Mouse (Mus musculus) hindbrain, embryonic 13.5 days (tissue): ENCODE data around the gene Dock2. TPM values are rescaled to one million over a fixed set of nuclear protein-coding genes. Genes with fewer than 3 reads are reported as not detected.

ENCODE experiments used
- ATAC-seq: fragments of 200-750 bp; cut with Nextera tagmentation; 2 replicates; pipeline ENCODE4 v1.8.0; 2017; ENCODE audit warnings: moderate TSS enrichment; ENCODE audit not compliant: low FRiP score
- H3K27ac ChIP-seq: fragments of 300-500 bp; sonication (generic); 2 replicates; pipeline ENCODE4 v1.5.1; 2015; ENCODE audit warnings: inconsistent platforms, mild to moderate bottlenecking, moderate library complexity
- H3K27me3 ChIP-seq: fragments of 300-500 bp; sonication (generic); 2 replicates; pipeline ENCODE4 v1.6.1; 2015; ENCODE audit warnings: mild to moderate bottlenecking, inconsistent platforms
- H3K36me3 ChIP-seq: fragments of 300-500 bp; sonication (generic); 2 replicates; pipeline ENCODE4 v1.6.1; 2015; ENCODE audit warnings: mild to moderate bottlenecking, inconsistent platforms
- H3K4me1 ChIP-seq: fragments of 300-500 bp; sonication (generic); replicated peaks from 2 replicates; pipeline ENCODE4 v1.6.1; 2015; ENCODE audit warnings: inconsistent platforms
- H3K4me2 ChIP-seq: fragments of 300-500 bp; sonication (generic); 2 replicates; pipeline ENCODE4 v1.6.1; 2015; ENCODE audit warnings: inconsistent platforms, mild to moderate bottlenecking, moderate library complexity
- H3K4me3 ChIP-seq: fragments of 300-500 bp; sonication (generic); 2 replicates; pipeline ENCODE4 v1.5.1; 2015; ENCODE audit warnings: mild to moderate bottlenecking, inconsistent platforms
- H3K9ac ChIP-seq: fragments of 300-500 bp; sonication (generic); 2 replicates; pipeline ENCODE4 v1.6.1; 2015; ENCODE audit warnings: mild to moderate bottlenecking, inconsistent platforms
- H3K9me3 ChIP-seq: fragments of 300-500 bp; sonication (generic); 2 replicates; pipeline ENCODE4 v1.6.1; 2016; ENCODE audit warnings: inconsistent platforms
- WGBS: fragments of 180-500 bp; shearing (Covaris S2); methylation state at CpG from one replicate; pipeline ENCODE4 v1.1.7; 2015; 5-methylcytosine and 5-hydroxymethylcytosine counted together
- polyA plus RNA-seq: library from polyadenylated mRNA; unstranded; fragments of >200 nt; fragmentation: Nextera tagmentation; extraction: Ambion mirVana; gene quantifications from 2 replicates; pipeline ENCODE4 v1.2.1, GENCODE M21; 2015

The Dock2 gene
- polyA plus RNA-seq, 1 experiment from 2014 or later = 0.93 TPM

DNA sequence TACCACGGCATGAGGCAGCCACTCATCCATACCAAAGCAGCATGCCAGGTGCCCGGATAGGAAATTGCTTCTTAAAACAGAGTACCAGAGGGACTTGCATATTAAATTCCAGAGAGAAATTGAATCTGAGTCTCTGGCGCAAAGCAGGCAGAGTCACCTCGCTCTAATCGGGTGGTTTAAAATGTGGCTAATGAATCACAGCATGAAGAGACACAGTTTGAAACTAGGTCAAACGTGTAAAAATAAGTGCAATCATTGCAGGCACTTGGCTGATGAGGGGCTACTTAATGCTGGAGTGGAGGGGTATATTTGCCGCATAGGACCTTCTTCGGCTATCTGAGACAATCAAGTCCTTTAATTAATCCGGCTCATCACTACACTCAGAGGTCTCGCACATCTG is 467.5 kb downstream of the Dock2 start:
- no peak for ATAC-seq
- no peaks in the 10 kb centered on the region for H3K36me3 ChIP-seq
- peak overlapping the region; percentile 64 for H3K27ac ChIP-seq
- H3K4me3 ChIP-seq = peak overlapping the region; percentile 43
- 41% methylated on average over 10 of the region's 10 CpGs for WGBS
- H3K9me3 ChIP-seq = no peaks in the 10 kb centered on the region
- peak overlapping the region; percentile 55 for H3K4me2 ChIP-seq
- H3K4me1 ChIP-seq = peaks cover 34% of the 10 kb centered on the region
- peak overlapping the region; percentile 69 for H3K9ac ChIP-seq
- H3K27me3 ChIP-seq = peaks cover 15% of the 10 kb centered on the region; the same call in 1 of the 2 replicates

- no peaks in the 10 kb centered on the region for H3K36me3 ChIP-seq
- H3K4me2 ChIP-seq = peak overlapping the region; percentile 55
- H3K27ac ChIP-seq = peak overlapping the region; percentile 64
- ATAC-seq = no peak
- H3K9ac ChIP-seq = peak overlapping the region; percentile 69
- H3K4me3 ChIP-seq = peak overlapping the region; percentile 43
- peaks cover 34% of the 10 kb centered on the region for H3K4me1 ChIP-seq
- 6% methylated on average over 5 of the region's 5 CpGs for WGBS
- H3K9me3 ChIP-seq = no peaks in the 10 kb centered on the region
- peaks cover 15% of the 10 kb centered on the region; the same call in 1 of the 2 replicates for H3K27me3 ChIP-seq
These were observed 468.3 kb downstream of the Dock2 start for GRCm38 (mm10) chr11:34315383-34315782.

DNA sequence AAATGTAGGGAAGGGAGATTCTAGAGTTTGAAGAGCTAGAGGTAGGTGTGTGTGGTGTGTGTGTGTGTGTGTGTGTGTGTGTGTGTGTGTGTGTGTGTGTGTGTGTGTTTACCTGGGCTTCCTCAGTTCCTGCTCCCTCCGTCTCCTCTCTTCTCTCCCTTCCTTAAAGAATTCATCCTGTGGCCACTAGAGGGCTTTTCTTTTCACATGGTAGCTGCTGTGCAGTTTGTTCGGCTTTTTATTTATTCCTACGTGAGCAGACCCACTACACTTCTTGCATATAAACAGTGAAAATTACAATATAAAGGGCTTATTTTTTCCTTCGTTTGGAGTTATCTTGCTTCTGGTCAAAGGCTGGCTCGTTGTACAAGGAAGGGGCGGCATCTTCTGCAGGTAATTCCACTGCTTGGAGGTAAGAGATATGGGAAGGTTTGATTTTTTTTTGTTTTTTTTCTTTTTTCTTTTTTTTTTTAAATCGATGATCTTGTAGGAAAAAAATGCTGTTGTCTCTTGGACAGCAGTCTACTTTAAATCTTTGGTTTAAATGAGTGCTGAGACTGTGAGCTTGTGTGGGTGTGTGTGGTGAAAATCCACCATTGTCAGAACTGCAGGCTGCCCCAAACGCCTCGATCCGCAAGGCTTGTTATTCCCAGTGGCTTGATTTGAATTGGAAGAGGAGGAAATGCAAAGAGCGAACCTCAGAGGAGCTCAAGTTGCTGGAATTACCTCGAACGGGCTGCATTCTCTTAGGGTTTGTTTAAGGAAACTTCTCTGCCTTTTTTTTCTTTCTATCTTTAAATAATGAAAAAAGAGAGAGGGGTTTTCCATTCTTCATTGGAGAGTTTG is 468.9 kb downstream of the Dock2 start, which contains the start of gene Fam196b:
Fam196b (plus strand) TSS at position 289 of the 846 bp plus-strand sequence.
- H3K4me3 ChIP-seq = peak within 1 kb of the TSS; percentile 43
- peak; percentile 72 for ATAC-seq
- H3K27ac ChIP-seq = peak within 1 kb of the TSS; percentile 68
- H3K36me3 ChIP-seq = no peaks in the 10 kb centered on the region
- H3K9me3 ChIP-seq = no peaks in the 10 kb centered on the region
- peak within 1 kb of the TSS; percentile 55 for H3K4me2 ChIP-seq
- H3K9ac ChIP-seq = peak within 1 kb of the TSS; percentile 69
- peaks cover 33% of the 10 kb centered on the region for H3K4me1 ChIP-seq
- H3K27me3 ChIP-seq = peaks cover 15% of the 10 kb centered on the region; the same call in 1 of the 2 replicates
- WGBS = 2% methylated on average over 13 of the region's 13 CpGs

DNA sequence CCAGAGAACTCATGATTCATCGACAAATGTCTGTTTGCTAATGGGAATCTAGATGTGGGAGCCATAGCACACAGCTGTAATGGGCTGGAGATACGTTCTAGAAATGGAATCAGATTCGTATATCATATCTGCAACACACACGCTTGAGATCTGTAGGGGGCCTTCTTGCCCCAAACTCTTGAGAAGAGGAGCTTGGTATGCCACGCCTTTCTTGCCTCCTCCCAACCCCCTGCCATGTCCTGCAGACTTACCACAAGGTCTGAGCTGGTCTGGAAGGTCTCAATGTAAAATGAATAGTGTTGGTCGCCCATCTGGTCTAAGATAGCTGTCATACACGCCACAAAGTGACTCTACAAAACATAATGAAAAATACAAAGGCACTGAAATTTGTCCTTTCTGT is 471.5 kb downstream of the Dock2 start:
- H3K4me3 ChIP-seq = no peak overlapping the region
- 0 out of 2 replicates have a peak, but pooled peaks cover 11% of the 10 kb centered on the region for H3K27me3 ChIP-seq
- H3K9ac ChIP-seq = no peak overlapping the region
- no peak overlapping the region for H3K4me2 ChIP-seq
- H3K36me3 ChIP-seq = no peaks in the 10 kb centered on the region
- WGBS = 84% methylated on average over 7 of the region's 7 CpGs
- H3K4me1 ChIP-seq = peaks cover 20% of the 10 kb centered on the region
- no peak overlapping the region for H3K27ac ChIP-seq
- ATAC-seq = no peak
- H3K9me3 ChIP-seq = no peaks in the 10 kb centered on the region

- Histone ChIP-seq H3K4me3 (no peak overlapping the region), H3K4me2 (no peak overlapping the region), H3K9ac (no peak overlapping the region), H3K36me3 (no peaks in the 10 kb centered on the region), H3K4me1 (peaks cover 15% of the 10 kb centered on the region), H3K9me3 (no peaks in the 10 kb centered on the region), H3K27me3 (0 out of 2 replicates have a peak, but pooled peaks cover 9% of the 10 kb centered on the region), H3K27ac (no peak overlapping the region)
- ATAC-seq = no peak
- WGBS = 74% methylated on average over 5 of the region's 5 CpGs
These were observed 472.0 kb downstream of the Dock2 start for GRCm38 (mm10) chr11:34311717-34312116.

- Histone ChIP-seq H3K36me3 (no peaks in the 10 kb centered on the region), H3K4me2 (no peak overlapping the region), H3K27me3 (0 out of 2 replicates have a peak, but pooled peaks cover 9% of the 10 kb centered on the region), H3K27ac (no peak overlapping the region), H3K9me3 (no peaks in the 10 kb centered on the region), H3K4me1 (no peaks in the 10 kb centered on the region), H3K4me3 (no peak overlapping the region), H3K9ac (no peak overlapping the region)
- WGBS = 65% methylated on average over 2 of the region's 2 CpGs
- ATAC-seq = no peak
These were observed 474.3 kb downstream of the Dock2 start for GRCm38 (mm10) chr11:34309360-34309759.

DNA sequence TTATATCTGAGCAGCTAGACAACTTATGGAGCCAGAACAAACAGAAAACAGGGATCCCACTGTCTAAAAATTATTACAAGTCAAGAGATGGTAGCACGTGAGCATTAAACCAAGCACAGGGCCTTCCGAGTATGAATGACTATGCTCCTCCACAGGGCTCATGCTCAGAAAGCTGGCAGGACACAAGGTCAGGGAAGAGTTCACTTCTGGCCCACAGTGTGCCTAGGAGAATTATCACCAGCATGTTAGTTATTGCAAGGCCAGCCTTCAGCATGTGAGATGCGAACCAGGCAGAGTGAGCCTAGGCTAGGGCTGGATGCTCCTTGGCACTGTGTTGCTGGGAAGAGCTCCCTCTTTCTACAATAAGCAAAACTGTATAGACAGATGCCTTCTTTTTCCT is 475.0 kb downstream of the Dock2 start:
- ATAC-seq = no peak
- no peak overlapping the region for H3K9ac ChIP-seq
- no peaks in the 10 kb centered on the region for H3K36me3 ChIP-seq
- H3K27me3 ChIP-seq = 0 out of 2 replicates have a peak, but pooled peaks cover 9% of the 10 kb centered on the region
- no peak overlapping the region for H3K27ac ChIP-seq
- no peaks in the 10 kb centered on the region for H3K9me3 ChIP-seq
- WGBS = 92% methylated on average over 3 of the region's 3 CpGs
- no peak overlapping the region for H3K4me3 ChIP-seq
- no peaks in the 10 kb centered on the region for H3K4me1 ChIP-seq
- H3K4me2 ChIP-seq = no peak overlapping the region

DNA sequence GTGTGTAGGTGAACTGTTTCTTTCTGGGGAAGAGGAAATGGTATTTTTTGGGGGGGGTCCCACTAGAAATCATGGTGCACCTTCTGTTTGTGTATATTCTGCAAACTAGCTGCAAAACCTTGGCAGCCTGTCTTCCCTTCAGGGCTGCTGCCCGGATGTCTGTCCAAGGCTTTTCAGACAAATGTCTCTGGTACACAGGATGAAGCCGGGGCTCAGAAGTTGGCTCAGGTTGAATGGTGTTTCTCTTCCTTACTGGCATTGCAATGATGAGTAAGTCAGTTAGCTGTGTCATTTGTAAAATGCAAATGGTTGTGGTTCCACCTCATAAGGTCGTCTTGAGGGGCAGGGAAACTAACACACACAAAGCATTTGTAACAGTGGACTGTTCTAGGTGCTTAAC is 477.5 kb downstream of the Dock2 start:
- WGBS = 88% methylated on average over 3 of the region's 3 CpGs
- Histone ChIP-seq H3K9ac (no peak overlapping the region), H3K36me3 (no peaks in the 10 kb centered on the region), H3K27ac (no peak overlapping the region), H3K4me1 (no peaks in the 10 kb centered on the region), H3K9me3 (no peaks in the 10 kb centered on the region), H3K4me3 (no peak overlapping the region), H3K27me3 (no peaks in the 10 kb centered on the region), H3K4me2 (no peak overlapping the region)
- no peak for ATAC-seq

DNA sequence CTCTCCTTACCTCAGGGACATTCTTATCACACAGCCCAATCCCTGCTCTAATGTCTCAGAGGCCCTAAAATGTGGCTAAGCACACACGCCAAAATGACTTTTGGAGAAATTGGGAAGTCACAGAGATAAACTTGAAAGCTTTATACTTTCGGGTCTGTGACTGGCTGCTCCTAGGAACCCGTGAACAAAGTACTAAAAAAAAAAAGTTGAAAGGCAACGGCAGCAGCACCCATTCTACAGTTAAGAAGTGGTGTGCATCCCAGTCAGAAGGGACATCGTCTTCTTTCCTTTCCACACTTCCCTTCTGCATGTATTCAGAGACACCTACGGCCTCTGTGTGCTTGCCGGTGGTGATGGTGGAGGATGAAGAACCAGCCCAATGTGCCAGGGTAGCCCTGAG is 483.6 kb downstream of the Dock2 start:
- no peak for ATAC-seq
- H3K27ac ChIP-seq = no peak overlapping the region
- no peaks in the 10 kb centered on the region for H3K9me3 ChIP-seq
- H3K4me3 ChIP-seq = no peak overlapping the region
- no peak overlapping the region for H3K9ac ChIP-seq
- peaks cover 10% of the 10 kb centered on the region for H3K4me1 ChIP-seq
- no peaks in the 10 kb centered on the region for H3K36me3 ChIP-seq
- no peak overlapping the region for H3K4me2 ChIP-seq
- H3K27me3 ChIP-seq = no peaks in the 10 kb centered on the region
- WGBS = 94% methylated on average over 7 of the region's 7 CpGs

DNA sequence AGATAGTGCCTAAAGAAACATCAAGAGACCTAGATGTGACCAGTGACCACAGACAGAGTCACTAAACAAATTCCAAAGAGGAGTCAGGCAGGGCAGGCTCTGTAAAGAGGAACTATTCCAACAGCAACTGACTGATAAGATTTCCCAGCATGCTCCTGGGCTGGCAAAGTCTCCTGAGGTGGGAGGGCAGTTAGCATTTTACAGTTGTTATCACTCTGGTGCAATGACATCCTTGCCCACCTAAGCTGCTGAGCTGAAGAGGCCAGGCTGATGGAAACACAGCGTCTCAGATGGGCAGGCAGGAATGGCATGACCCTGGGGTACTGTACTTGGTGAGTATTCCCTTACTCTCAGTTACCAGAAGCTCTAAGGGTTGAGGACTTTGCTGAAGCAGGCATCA is 484.1 kb downstream of the Dock2 start:
- 79% methylated on average over 1 of the region's 1 CpGs for WGBS
- no peak for ATAC-seq

GRCm38 (mm10) chr11:34297698-34298378 is 485.9 kb downstream of the Dock2 start:
- no peak overlapping the region for H3K4me2 ChIP-seq
- no peaks in the 10 kb centered on the region for H3K36me3 ChIP-seq
- H3K27me3 ChIP-seq = no peaks in the 10 kb centered on the region
- H3K4me3 ChIP-seq = no peak overlapping the region
- H3K9ac ChIP-seq = no peak overlapping the region
- H3K4me1 ChIP-seq = peaks cover 10% of the 10 kb centered on the region
- 45% methylated on average over 5 of the region's 5 CpGs for WGBS
- H3K9me3 ChIP-seq = no peaks in the 10 kb centered on the region
- 0 out of 2 replicates have a peak, but pooled peaks have one; percentile 74 for ATAC-seq
- no peak overlapping the region for H3K27ac ChIP-seq

More for the DNA sequence above, 484.1 kb downstream of the Dock2 start:
- Histone ChIP-seq H3K4me1 (peaks cover 10% of the 10 kb centered on the region), H3K4me2 (no peak overlapping the region), H3K4me3 (no peak overlapping the region), H3K9me3 (no peaks in the 10 kb centered on the region), H3K36me3 (no peaks in the 10 kb centered on the region), H3K27me3 (no peaks in the 10 kb centered on the region), H3K27ac (no peak overlapping the region), H3K9ac (no peak overlapping the region)

- no peaks in the 10 kb centered on the region for H3K36me3 ChIP-seq
These were observed 492.4 kb downstream of the Dock2 start for GRCm38 (mm10) chr11:34291304-34291703.

More at GRCm38 (mm10) chr11:34291304-34291703, 492.4 kb downstream of the Dock2 start:
- Histone ChIP-seq H3K9ac (no peak overlapping the region), H3K27me3 (peaks cover 3% of the 10 kb centered on the region; the same call in 1 of the 2 replicates), H3K4me1 (peaks cover 10% of the 10 kb centered on the region), H3K4me3 (no peak overlapping the region), H3K9me3 (no peaks in the 10 kb centered on the region), H3K27ac (peak overlapping the region; percentile 24; the same call in 1 of the 2 replicates), H3K4me2 (no peak overlapping the region)
- WGBS = 58% methylated on average over 3 of the region's 3 CpGs
- no peak for ATAC-seq
